Mouse (Mus musculus): ENCODE results near the gene Ccnjl. TPM values are rescaled to one million over a fixed set of nuclear protein-coding genes. Genes with fewer than 3 reads are reported as not detected.

The Ccnjl gene
- total and polyA plus RNA-seq, 3 experiments: not detected

DNA sequence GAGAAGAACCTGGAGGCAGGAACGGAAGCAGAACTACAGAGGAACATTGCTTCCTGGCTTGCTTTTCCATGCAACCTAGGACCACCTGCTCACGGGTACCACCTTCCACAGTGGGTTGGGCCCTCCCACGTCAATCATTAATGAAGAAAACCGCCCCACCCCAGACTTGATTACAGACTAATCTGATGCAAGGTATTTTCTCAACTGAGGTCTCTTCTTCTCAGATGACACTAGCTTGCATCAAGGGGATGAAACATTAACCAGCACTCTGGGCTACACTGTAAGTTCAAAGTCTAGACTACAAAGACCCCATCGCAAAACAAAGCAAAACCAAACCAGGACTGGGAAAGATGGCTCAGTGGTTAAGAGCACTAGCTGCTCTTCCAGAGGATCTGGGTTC, 93.2 kb downstream of the Ccnjl start:
- Histone ChIP-seq H3K79me2 (ENCODE audit: control insufficient read depth, insufficient read depth, low read length, poor library complexity) (no peaks in the 10 kb centered on the region), H3K9me3 (replicated peaks; ENCODE audit: insufficient read depth, low read length) (no peaks in the 10 kb centered on the region), H3K36me3 (ENCODE audit: control insufficient read depth in 1 of 2, insufficient read depth in 2 of 2, low read length in 2 of 2) (no peaks in the 10 kb centered on the region), H3K4me1 (ENCODE audit: control insufficient read depth in 1 of 2, insufficient read depth in 2 of 2, low read length in 2 of 2) (no peaks in the 10 kb centered on the region), H3K27me3 (ENCODE audit: control insufficient read depth in 1 of 2, insufficient read depth in 2 of 2, low read length in 2 of 2) (peaks cover 0 to 3% of the 10 kb centered on the region in 2 experiments; a peak in 1 of 4 replicates), H3K9ac (ENCODE audit: control insufficient read depth, low read depth, low read length, poor library complexity, severe bottlenecking) (no peak overlapping the region), H3K27ac (ENCODE audit: control insufficient read depth, low read depth, low read length) (no peak overlapping the region), H3K4me3 (ENCODE audit: control insufficient read depth in 1 of 2, insufficient read depth in 1 of 2, low read depth in 2 of 2, low read length in 2 of 2) (no peak overlapping the region)
- TF ChIP-seq MEF2A (IDR thresholded peaks at IDR 0.05; ENCODE audit: extremely low read depth, insufficient replicate concordance, low read depth, low read length, poor library complexity, severe bottlenecking): no peak
- TF ChIP-seq POLR2AphosphoS2 (IDR thresholded peaks at IDR 0.05; ENCODE audit: low read length): no peak
- no peak for TF ChIP-seq CHD2 (IDR thresholded peaks at IDR 0.05; ENCODE audit: low read length)
- TF ChIP-seq USF1 (IDR thresholded peaks at IDR 0.05; ENCODE audit: low read depth, low read length): no peak
- no peak for TF ChIP-seq USF2 (IDR thresholded peaks at IDR 0.05; ENCODE audit: borderline replicate concordance in 1 of 2, insufficient read depth in 1 of 2, low read depth in 1 of 2, low read length in 2 of 2)
- TF ChIP-seq ELF1 (IDR thresholded peaks at IDR 0.05; ENCODE audit: low read depth, low read length): no peak
- no peak for TF ChIP-seq CHD1 (IDR thresholded peaks at IDR 0.05; ENCODE audit: low read depth, low read length)
- no peak for TF ChIP-seq ZC3H11A (IDR thresholded peaks at IDR 0.05; ENCODE audit: low read depth, low read length)
- no peak for TF ChIP-seq RAD21 (IDR thresholded peaks at IDR 0.05; ENCODE audit: low read depth, low read length)
- no peak for TF ChIP-seq POLR2AphosphoS5 (IDR thresholded peaks at IDR 0.05; ENCODE audit: borderline replicate concordance, low read depth, low read length)
- TF ChIP-seq UBTF (IDR thresholded peaks at IDR 0.05; ENCODE audit: borderline replicate concordance, insufficient read depth, low read depth, low read length): no peak
- no peak for TF ChIP-seq MAFK (IDR thresholded peaks at IDR 0.05; ENCODE audit: borderline replicate concordance, low read depth, low read length)
- TF ChIP-seq ZMIZ1 (IDR thresholded peaks at IDR 0.05; ENCODE audit: low read depth, low read length): no peak
- TF ChIP-seq CTCF (IDR thresholded peaks at IDR 0.05 in 2 of 3, conservative IDR thresholded peaks at IDR 0.05 in 1 of 3; ENCODE audit: control insufficient read depth in 1 of 3, insufficient read depth in 1 of 3, low read depth in 2 of 3, low read length in 3 of 3, poor library complexity in 1 of 3, severe bottlenecking in 1 of 3): no peak
- TF ChIP-seq GATA1 (IDR thresholded peaks at IDR 0.05; ENCODE audit: low read depth, low read length): no peak
- TF ChIP-seq HCFC1 (IDR thresholded peaks at IDR 0.05; ENCODE audit: low read depth, low read length): no peak
- no peak for TF ChIP-seq ETS1 (IDR thresholded peaks at IDR 0.05; ENCODE audit: low read depth, low read length)
- no peak for DNase-seq (ENCODE audit: low read depth, low spot score)

DNA sequence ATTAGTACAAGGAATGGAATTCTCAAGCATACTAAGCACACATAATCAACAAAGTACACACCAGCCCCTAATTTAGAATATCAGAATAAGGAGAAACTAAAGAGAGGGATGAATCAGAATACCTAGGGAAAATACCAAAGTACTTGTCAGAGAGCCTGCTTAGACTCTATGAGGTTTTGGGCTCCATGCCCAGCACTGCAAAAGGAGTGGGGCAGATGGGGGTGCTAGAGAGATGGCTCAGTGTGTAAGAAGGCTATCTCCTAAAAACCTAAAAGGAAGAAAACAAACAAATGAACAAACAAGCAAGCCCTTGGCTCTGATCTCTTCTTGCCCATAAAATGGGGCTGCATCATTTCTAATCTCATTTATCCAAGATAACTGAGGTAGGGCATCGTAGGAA, 95.8 kb downstream of the Ccnjl start:
- no peak for DNase-seq (ENCODE audit: low read depth, low spot score)
- no peak for TF ChIP-seq MAFK (IDR thresholded peaks at IDR 0.05; ENCODE audit: borderline replicate concordance, low read depth, low read length)
- no peak for TF ChIP-seq RCOR1 (IDR thresholded peaks at IDR 0.05; ENCODE audit: low read depth, low read length)
- TF ChIP-seq NRF1 (IDR thresholded peaks at IDR 0.05; ENCODE audit: insufficient read depth, low read depth, low read length, poor library complexity, severe bottlenecking): no peak
- no peak for TF ChIP-seq HCFC1 (IDR thresholded peaks at IDR 0.05; ENCODE audit: low read depth, low read length)
- TF ChIP-seq TAL1 (IDR thresholded peaks at IDR 0.05; ENCODE audit: low read length): no peak
- no peak for TF ChIP-seq CHD1 (IDR thresholded peaks at IDR 0.05; ENCODE audit: low read depth, low read length)
- TF ChIP-seq SMC3 (IDR thresholded peaks at IDR 0.05; ENCODE audit: low read depth, low read length): no peak
- TF ChIP-seq MAX (IDR thresholded peaks at IDR 0.05; ENCODE audit: low read length): no peak
- TF ChIP-seq ELF1 (IDR thresholded peaks at IDR 0.05; ENCODE audit: low read depth, low read length): no peak
- TF ChIP-seq MYB (IDR thresholded peaks at IDR 0.05; ENCODE audit: low read depth, low read length): no peak
- TF ChIP-seq KAT2A (conservative IDR thresholded peaks at IDR 0.05; ENCODE audit: low read depth, low read length): no peak
- H3K9ac ChIP-seq (ENCODE audit: control insufficient read depth, low read depth, low read length, poor library complexity, severe bottlenecking): no peak overlapping the region
- no peaks in the 10 kb centered on the region for H3K4me1 ChIP-seq (ENCODE audit: control insufficient read depth in 1 of 2, insufficient read depth in 2 of 2, low read length in 2 of 2)
- H3K79me2 ChIP-seq (ENCODE audit: control insufficient read depth, insufficient read depth, low read length, poor library complexity): no peaks in the 10 kb centered on the region
- no peak overlapping the region for H3K4me3 ChIP-seq (ENCODE audit: control insufficient read depth in 1 of 2, insufficient read depth in 1 of 2, low read depth in 2 of 2, low read length in 2 of 2)
- peaks cover 0 to 3% of the 10 kb centered on the region in 2 experiments; a peak in 1 of 4 replicates for H3K27me3 ChIP-seq (ENCODE audit: control insufficient read depth in 1 of 2, insufficient read depth in 2 of 2, low read length in 2 of 2)
- no peaks in the 10 kb centered on the region for H3K36me3 ChIP-seq (ENCODE audit: control insufficient read depth in 1 of 2, insufficient read depth in 2 of 2, low read length in 2 of 2)
- no peak overlapping the region for H3K27ac ChIP-seq (ENCODE audit: control insufficient read depth, low read depth, low read length)
- no peaks in the 10 kb centered on the region for H3K9me3 ChIP-seq (replicated peaks; ENCODE audit: insufficient read depth, low read length)
